Mouse (Mus musculus): ENCODE results near the gene Adgrg6. TPM values are rescaled to one million over a fixed set of nuclear protein-coding genes. Genes with fewer than 3 reads are reported as not detected.

Gene Adgrg6
- polyA plus RNA-seq, 1 experiment from 2014 or later = 0.79 TPM

DNA sequence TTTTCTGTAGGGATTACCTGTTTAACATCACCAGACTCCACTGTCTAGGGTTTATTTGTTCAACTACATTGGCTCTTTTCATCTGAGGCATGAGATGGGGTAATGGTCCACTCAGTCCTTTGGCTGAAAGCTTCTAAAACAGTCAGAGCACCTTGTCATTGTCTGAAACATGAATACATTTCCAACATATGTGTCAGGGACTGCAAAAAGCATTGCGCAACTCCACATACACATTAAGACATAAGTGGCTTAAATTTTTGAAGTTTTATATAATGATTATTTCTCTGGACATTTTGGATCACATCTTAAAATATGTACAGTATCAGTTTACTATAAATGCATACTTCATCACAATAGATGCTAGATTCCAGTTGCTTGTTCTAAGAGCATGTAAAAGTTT, 14.8 kb downstream of the Adgrg6 start:
- no peak overlapping the region for H3K4me3 ChIP-seq
- H3K27ac ChIP-seq (replicated peaks) = no peak overlapping the region
- H3K4me1 ChIP-seq = no peaks in the 10 kb centered on the region
- H3K9me3 ChIP-seq = no peaks in the 10 kb centered on the region
- WGBS = 96% methylated on average over 1 of the region's 1 CpGs
- no peak for DNase-seq (ENCODE audit: low spot score)
- H3K27me3 ChIP-seq (replicated peaks; ENCODE audit: low read depth, poor library complexity, severe bottlenecking) = no peaks in the 10 kb centered on the region
- H3K36me3 ChIP-seq (replicated peaks) = no peaks in the 10 kb centered on the region

DNA sequence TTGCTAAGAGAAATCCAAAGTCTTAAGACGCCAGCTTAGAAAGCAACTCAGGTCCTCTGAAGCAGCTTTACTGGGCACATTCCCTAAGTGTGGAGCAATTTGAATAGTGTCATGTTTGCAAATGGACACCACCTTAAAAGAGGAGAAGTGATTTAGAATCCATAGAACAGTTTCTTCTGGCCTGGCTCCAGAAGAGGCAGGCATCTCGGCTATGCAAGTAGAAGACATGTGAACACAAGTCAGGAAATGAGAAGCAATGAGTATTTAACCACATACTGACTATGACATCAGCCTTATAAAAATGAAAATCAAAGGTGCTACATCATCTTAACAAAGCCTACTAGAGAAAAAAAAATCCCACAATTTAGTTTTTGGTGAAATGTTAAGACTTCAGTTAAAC, 17.7 kb downstream of the Adgrg6 start:
- Histone ChIP-seq H3K27ac (replicated peaks) (no peak overlapping the region), H3K4me1 (no peaks in the 10 kb centered on the region), H3K4me3 (no peak overlapping the region)

DNA sequence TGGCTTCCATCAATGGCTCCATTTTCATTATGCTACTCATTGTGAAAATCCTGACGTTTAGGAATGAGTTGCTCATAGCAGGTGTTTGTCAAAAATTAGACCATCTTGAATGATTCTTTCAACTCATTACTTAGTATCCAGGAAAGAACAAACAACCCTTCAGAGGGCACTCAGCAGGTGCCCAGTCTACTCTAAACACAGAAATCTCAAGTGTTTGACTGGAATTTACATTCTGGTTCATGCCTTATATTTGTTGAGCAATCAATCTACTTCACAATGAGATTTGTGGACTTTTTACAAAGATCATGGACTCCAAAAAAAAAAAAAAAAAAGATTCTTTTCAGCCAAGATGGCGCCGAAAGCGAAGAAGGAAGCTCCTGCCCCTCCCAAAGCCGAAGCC, 22.7 kb downstream of the Adgrg6 start:
- H3K36me3 ChIP-seq (replicated peaks) = no peaks in the 10 kb centered on the region
- WGBS = 87% methylated on average over 5 of the region's 5 CpGs
- no peak overlapping the region for H3K27ac ChIP-seq (replicated peaks)
- H3K27me3 ChIP-seq (replicated peaks; ENCODE audit: low read depth, poor library complexity, severe bottlenecking) = no peaks in the 10 kb centered on the region
- no peaks in the 10 kb centered on the region for H3K9me3 ChIP-seq
- H3K4me1 ChIP-seq = no peaks in the 10 kb centered on the region
- DNase-seq (ENCODE audit: low spot score) = no peak
- no peak overlapping the region for H3K4me3 ChIP-seq

More for the DNA sequence above, 17.7 kb downstream of the Adgrg6 start:
- no peak for DNase-seq (ENCODE audit: low spot score)
- Histone ChIP-seq H3K27me3 (replicated peaks; ENCODE audit: low read depth, poor library complexity, severe bottlenecking) (no peaks in the 10 kb centered on the region), H3K36me3 (replicated peaks) (no peaks in the 10 kb centered on the region), H3K9me3 (no peaks in the 10 kb centered on the region)
- 91% methylated on average over 2 of the region's 2 CpGs for WGBS

DNA sequence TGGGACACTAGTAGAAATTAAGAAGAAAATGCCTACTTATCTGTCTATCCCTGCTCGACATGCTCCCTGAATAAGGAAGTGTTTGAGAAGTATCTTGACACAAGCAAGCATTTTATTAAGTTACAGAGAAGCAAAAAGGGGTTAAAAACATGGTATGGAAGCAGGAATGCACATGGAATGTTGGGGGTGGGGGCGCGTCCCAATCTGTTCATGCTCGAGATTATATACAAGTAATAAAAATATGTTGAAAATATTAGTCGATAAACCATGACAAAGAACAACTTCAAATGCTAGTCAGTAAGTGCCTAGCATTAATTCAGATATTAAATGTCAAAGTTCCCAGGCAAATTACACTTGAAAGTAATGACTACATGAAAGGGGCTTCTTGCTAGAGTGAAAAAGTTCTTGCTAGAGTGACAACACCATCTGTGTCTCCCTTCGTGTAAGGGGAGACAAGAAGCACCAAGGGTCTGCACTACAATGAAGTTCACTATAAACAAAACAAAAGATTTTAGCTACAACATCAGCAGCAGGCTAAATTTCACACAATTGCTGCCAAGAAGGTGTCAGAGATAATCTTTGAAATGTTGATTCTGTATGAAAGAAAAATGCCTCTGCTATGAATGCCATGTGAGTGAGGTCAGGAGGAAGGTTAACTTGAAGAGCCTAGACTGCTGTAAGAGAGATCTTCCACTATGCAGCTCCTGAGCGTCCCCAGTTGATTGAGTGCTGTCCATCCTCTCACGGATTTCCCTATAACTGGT, 24.4 kb downstream of the Adgrg6 start:
- no peak overlapping the region for H3K27ac ChIP-seq (replicated peaks)
- 72% methylated on average over 8 of the region's 8 CpGs for WGBS
- H3K27me3 ChIP-seq (replicated peaks; ENCODE audit: low read depth, poor library complexity, severe bottlenecking) = no peaks in the 10 kb centered on the region
- H3K4me3 ChIP-seq = no peak overlapping the region
- no peaks in the 10 kb centered on the region for H3K9me3 ChIP-seq
- H3K36me3 ChIP-seq (replicated peaks) = no peaks in the 10 kb centered on the region
- no peak for DNase-seq (ENCODE audit: low spot score)
- no peaks in the 10 kb centered on the region for H3K4me1 ChIP-seq

- Histone ChIP-seq H3K27ac (replicated peaks) (no peak overlapping the region), H3K27me3 (replicated peaks; ENCODE audit: low read depth, poor library complexity, severe bottlenecking) (no peaks in the 10 kb centered on the region), H3K4me3 (no peak overlapping the region), H3K9me3 (no peaks in the 10 kb centered on the region), H3K4me1 (no peaks in the 10 kb centered on the region), H3K36me3 (replicated peaks) (no peaks in the 10 kb centered on the region)
- DNase-seq (ENCODE audit: low spot score) = no peak
- WGBS = 59% methylated on average over 5 of the region's 5 CpGs
These were observed 27.6 kb downstream of the Adgrg6 start for GRCm38 (mm10) chr10:14517909-14518308.

DNA sequence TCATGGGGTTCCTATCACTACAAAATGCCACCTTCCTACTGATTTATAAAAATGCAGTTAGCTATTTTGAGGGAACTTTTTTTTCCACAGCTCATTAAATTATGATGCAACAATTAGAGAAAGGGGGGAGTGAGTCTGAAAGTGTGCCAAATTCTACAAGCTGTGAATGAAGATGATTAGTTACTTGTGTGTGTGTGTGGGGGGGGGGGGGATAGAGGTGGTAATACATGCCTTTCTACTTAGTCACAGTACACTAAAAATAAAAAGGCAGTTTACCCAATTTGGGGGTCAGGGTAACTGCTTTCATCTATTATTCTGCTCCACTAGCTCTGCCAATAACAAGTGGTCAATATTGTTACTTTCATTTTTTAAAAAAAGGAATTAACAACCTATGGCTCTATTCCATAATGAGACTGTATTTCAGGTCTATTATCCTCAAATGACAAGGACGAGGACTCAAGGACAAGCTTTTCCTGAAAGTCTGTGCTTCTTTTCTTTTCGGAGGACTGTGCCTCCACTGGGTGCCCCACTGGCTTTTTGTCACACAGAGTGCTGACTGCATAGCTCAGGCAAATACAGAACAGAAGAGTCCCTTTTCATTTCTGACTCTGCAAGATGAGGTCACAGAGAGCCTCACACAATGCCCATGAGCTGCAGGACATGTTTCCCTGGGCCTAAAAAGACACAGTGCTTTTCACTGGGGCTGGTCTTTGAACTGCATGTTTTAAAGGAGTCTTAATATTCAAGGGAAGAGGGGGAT, 33.4 kb downstream of the Adgrg6 start:
- DNase-seq (ENCODE audit: low spot score) = peak; percentile 9
- H3K9me3 ChIP-seq = no peaks in the 10 kb centered on the region
- no peaks in the 10 kb centered on the region for H3K27me3 ChIP-seq (replicated peaks; ENCODE audit: low read depth, poor library complexity, severe bottlenecking)
- no peak overlapping the region for H3K27ac ChIP-seq (replicated peaks)
- no peak overlapping the region for H3K4me3 ChIP-seq
- WGBS = 29% methylated on average over 2 of the region's 2 CpGs
- no peaks in the 10 kb centered on the region for H3K36me3 ChIP-seq (replicated peaks)
- H3K4me1 ChIP-seq = no peaks in the 10 kb centered on the region

- Histone ChIP-seq H3K27me3 (replicated peaks; ENCODE audit: low read depth, poor library complexity, severe bottlenecking) (no peaks in the 10 kb centered on the region), H3K36me3 (replicated peaks) (no peaks in the 10 kb centered on the region), H3K9me3 (no peaks in the 10 kb centered on the region), H3K4me1 (no peaks in the 10 kb centered on the region), H3K27ac (replicated peaks) (no peak overlapping the region), H3K4me3 (no peak overlapping the region)
- no peak for DNase-seq (ENCODE audit: low spot score)
- WGBS = 70% methylated on average over 3 of the region's 3 CpGs
These were observed 34.3 kb downstream of the Adgrg6 start for GRCm38 (mm10) chr10:14511157-14511556.

- Histone ChIP-seq H3K27ac (replicated peaks) (no peak overlapping the region), H3K4me1 (no peaks in the 10 kb centered on the region), H3K9me3 (no peaks in the 10 kb centered on the region), H3K27me3 (replicated peaks; ENCODE audit: low read depth, poor library complexity, severe bottlenecking) (no peaks in the 10 kb centered on the region), H3K4me3 (no peak overlapping the region), H3K36me3 (replicated peaks) (no peaks in the 10 kb centered on the region)
- DNase-seq (ENCODE audit: low spot score) = no peak
These were observed 49.8 kb downstream of the Adgrg6 start for GRCm38 (mm10) chr10:14495658-14496057.

DNA sequence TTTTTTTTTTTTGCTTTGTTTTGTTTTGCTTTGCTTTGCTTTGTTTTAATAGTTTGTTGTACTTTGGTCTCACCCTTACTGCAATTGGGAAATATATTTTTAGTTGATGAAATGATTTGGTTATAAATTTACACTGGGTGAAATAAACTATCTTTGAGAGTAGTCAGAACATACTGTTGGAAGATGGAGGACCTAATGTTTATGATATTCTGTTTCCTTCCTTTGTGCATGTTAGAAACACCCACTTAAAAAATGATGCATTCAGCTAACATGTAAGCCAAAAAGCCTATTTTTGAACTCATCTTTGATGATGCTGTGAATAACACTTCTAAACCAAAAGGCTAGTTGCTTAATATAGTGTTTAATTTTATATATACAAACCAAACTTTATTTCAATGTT, 50.3 kb downstream of the Adgrg6 start:
- H3K9me3 ChIP-seq = no peaks in the 10 kb centered on the region
- no peaks in the 10 kb centered on the region for H3K27me3 ChIP-seq (replicated peaks; ENCODE audit: low read depth, poor library complexity, severe bottlenecking)
- H3K36me3 ChIP-seq (replicated peaks) = no peaks in the 10 kb centered on the region
- no peak for DNase-seq (ENCODE audit: low spot score)
- no peak overlapping the region for H3K4me3 ChIP-seq
- no peaks in the 10 kb centered on the region for H3K4me1 ChIP-seq
- no peak overlapping the region for H3K27ac ChIP-seq (replicated peaks)

DNA sequence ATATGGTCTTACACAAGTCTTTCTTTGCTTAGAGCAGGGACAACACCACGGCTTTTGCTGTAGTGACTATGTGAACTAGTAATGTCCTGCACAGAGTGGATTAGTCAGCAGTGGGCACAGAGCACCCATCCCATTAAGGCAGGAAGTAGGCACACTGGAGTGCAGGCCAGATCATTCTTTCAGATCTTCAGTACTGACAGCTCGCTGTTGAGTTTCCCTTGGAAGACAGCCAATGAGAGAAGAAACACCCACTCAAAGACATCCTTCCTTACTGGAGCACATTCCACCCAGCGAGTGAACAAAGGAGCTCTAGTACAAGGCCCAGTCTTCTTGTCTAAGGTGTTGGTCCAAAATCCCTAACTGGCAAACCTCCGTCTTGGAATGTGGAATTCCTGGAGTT, 53.6 kb downstream of the Adgrg6 start:
- H3K27me3 ChIP-seq (replicated peaks; ENCODE audit: low read depth, poor library complexity, severe bottlenecking) = no peaks in the 10 kb centered on the region
- no peaks in the 10 kb centered on the region for H3K4me1 ChIP-seq
- no peak overlapping the region for H3K27ac ChIP-seq (replicated peaks)
- H3K4me3 ChIP-seq = no peak overlapping the region
- H3K9me3 ChIP-seq = no peaks in the 10 kb centered on the region
- no peak for DNase-seq (ENCODE audit: low spot score)
- H3K36me3 ChIP-seq (replicated peaks) = no peaks in the 10 kb centered on the region
- WGBS = 88% methylated on average over 4 of the region's 4 CpGs

DNA sequence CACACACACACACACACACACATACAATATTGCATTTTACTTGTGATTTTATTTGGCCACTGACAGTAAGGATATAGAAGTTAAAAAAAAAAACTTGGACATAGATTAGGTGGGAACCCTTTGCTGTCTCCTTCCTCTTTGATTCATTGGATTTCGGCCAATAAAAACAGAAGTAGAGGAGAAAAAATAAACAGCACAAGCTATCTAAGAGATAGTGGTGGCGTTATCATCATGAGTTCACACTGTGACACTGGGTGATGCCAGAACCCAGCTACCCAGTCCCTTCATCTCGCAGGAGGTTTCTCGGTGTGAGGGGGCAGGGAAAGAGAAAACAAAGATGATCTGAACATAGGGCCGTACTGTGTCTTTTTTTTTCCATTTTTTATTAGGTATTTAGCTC, 62.2 kb downstream of the Adgrg6 start:
- no peak overlapping the region for H3K4me3 ChIP-seq
- no peaks in the 10 kb centered on the region for H3K9me3 ChIP-seq
- H3K27ac ChIP-seq (replicated peaks) = no peak overlapping the region
- no peak for DNase-seq (ENCODE audit: low spot score)
- H3K36me3 ChIP-seq (replicated peaks) = no peaks in the 10 kb centered on the region
- no peaks in the 10 kb centered on the region for H3K27me3 ChIP-seq (replicated peaks; ENCODE audit: low read depth, poor library complexity, severe bottlenecking)
- WGBS = 77% methylated on average over 5 of the region's 5 CpGs
- H3K4me1 ChIP-seq = no peaks in the 10 kb centered on the region

DNA sequence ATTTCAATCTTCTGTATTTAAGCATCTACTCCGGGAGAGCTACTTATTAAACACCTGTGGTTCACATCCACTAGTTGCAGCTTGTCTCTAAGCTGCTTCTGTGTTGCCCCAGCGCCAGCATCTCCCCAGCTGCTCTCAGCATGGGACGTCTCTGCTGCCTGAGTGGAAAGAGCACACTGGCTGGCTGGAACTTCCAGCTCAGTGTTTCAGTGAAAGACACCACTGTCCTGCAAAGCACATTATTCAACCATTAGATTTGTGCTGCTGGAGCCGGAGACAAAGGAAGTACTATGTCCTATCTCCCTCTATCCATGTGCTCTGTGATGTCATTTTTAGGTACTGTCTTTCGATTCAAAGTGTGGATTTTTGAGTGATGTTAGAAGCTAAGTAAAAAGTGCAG, 63.0 kb downstream of the Adgrg6 start:
- H3K27me3 ChIP-seq (replicated peaks; ENCODE audit: low read depth, poor library complexity, severe bottlenecking) = no peaks in the 10 kb centered on the region
- no peak overlapping the region for H3K27ac ChIP-seq (replicated peaks)
- no peaks in the 10 kb centered on the region for H3K4me1 ChIP-seq
- no peaks in the 10 kb centered on the region for H3K36me3 ChIP-seq (replicated peaks)
- H3K9me3 ChIP-seq = no peaks in the 10 kb centered on the region
- H3K4me3 ChIP-seq = no peak overlapping the region
- DNase-seq (ENCODE audit: low spot score) = peak; percentile 9
- 24% methylated on average over 5 of the region's 5 CpGs for WGBS

DNA sequence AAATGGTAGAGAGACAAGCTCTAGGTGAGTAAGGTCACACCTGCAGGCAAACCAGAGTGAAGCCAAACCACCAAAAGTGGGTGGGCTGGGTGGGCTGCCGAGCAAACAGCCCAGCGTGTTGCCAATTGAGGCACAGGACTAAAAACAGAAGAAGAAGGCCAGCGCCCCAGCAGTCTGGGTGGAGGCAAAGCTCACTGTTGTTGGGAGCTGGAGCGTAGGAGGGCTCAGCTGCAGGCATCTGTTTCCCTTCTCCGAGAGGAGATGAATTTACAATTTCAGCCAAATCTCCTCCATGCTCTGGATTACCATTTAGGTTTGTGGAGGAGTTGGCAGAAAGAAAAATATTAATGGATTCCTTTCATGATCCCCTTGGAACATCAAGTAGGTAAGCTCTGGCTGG, 64.5 kb downstream of the Adgrg6 start:
- DNase-seq (ENCODE audit: low spot score) = no peak
- Histone ChIP-seq H3K36me3 (replicated peaks) (no peaks in the 10 kb centered on the region), H3K27me3 (replicated peaks; ENCODE audit: low read depth, poor library complexity, severe bottlenecking) (no peaks in the 10 kb centered on the region), H3K4me3 (no peak overlapping the region), H3K9me3 (no peaks in the 10 kb centered on the region), H3K4me1 (no peaks in the 10 kb centered on the region), H3K27ac (replicated peaks) (no peak overlapping the region)
- 65% methylated on average over 5 of the region's 5 CpGs for WGBS
